Mouse (Mus musculus): ENCODE measurements around the gene Map4k1.

GRCm38 (mm10) chr7:29050797-29051196, 68.9 kb downstream of the Map4k1 start:
- TF ChIP-seq CTCF (conservative IDR thresholded peaks at IDR 0.05; ENCODE audit: low read length) (peak; percentile 98), POU5F1 (IDR thresholded peaks at IDR 0.05; ENCODE audit: borderline replicate concordance, low read length) (no peak), NANOG (IDR thresholded peaks at IDR 0.05; ENCODE audit: borderline replicate concordance, low read length) (no peak)

Measured in E14TG2a.4 (cell line).